9 mouse cellular contexts compared by ENCODE assay signal in the genomic region with DNA sequence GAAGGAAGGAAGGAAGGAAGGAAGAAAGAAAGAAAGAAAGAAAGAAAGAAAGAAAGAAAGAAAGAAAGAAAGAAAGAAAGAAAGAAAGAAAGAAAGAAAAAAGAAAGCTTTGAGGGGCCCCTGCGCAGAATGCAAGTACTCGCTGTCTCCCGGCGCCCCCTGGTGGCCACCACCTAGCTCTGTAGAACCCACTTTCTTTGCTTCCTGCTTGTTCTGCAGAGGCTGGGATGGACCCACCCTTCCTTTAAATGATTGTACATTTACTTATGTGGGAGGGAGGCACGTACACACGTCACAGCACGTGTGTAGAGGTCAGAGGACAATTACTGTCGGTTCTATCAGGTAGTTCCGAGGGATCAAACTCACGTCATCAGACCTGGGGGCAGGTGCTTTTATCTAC. TPM values are rescaled to one million over a fixed set of nuclear protein-coding genes. Genes with fewer than 3 reads are reported as not detected.
A peak's percentile ranks its signal among the peaks of the same experiment; 100 is the strongest.
DNase-seq lines count a peak whose midpoint lies in the region; ATAC-seq and TF ChIP-seq lines count a peak whose summit lies in the region.
"Had no signal": no experiment of that assay in that cellular context is flagged by ENCODE, and none has a peak within 500 bp of the region (broad histone marks: within the 10 kb centered on the region; RNA-seq: fewer than 3 reads in every experiment).

No protein-coding gene starts in this region.

- H3K36me3 ChIP-seq in ES-E14 (ENCODE audit: control insufficient read depth, insufficient read depth, low read length, poor library complexity, severe bottlenecking) = peaks cover 6% of the 10 kb centered on the region; the same call in 1 of the 2 replicates

- peaks cover 0 to 12% of the 10 kb centered on the region in 2 experiments; a peak in 2 of 4 replicates for H3K4me1 ChIP-seq in ES-E14 (ENCODE audit: control insufficient read depth in 2 of 2, insufficient read depth in 2 of 2, low read length in 2 of 2, poor library complexity in 1 of 2)
- H3K4me1 ChIP-seq in bone marrow macrophage, adult 2 months (ENCODE audit: control insufficient read depth, insufficient read depth, low read length) = no peaks in the 10 kb centered on the region

- no peak for TF ChIP-seq POLR2A in bone marrow macrophage, adult 2 months (IDR thresholded peaks at IDR 0.05; ENCODE audit: borderline replicate concordance, low read depth, low read length)

- H3K27ac ChIP-seq in ES-E14 (ENCODE audit: insufficient read depth, low read depth, low read length, poor library complexity, severe bottlenecking) = no peak overlapping the region
- H3K27ac ChIP-seq in bone marrow macrophage, adult 2 months (ENCODE audit: insufficient read depth, low read depth, low read length) = no peak overlapping the region
- H3K27ac ChIP-seq: limb, embryonic 12.5 days had no signal

- peak; percentile 56 for DNase-seq in ES-E14 (ENCODE audit: low read depth, low spot score)
- peak; percentile 78 to 89 for DNase-seq in heart, postnatal 36 days
- DNase-seq in layer of hippocampus, postnatal 14 days (ENCODE audit: low spot score in 2 of 2) = peak; percentile 65 to 73
- peak; percentile 74 for DNase-seq in right cerebral cortex, postnatal 25 days
- peak; percentile 86 for DNase-seq in urinary bladder, postnatal 14 days (ENCODE audit: low spot score)

- ATAC-seq in erythroid progenitor cell, adult 5-6 weeks (replicated peaks; ENCODE audit: low FRiP score, poor library complexity, severe bottlenecking) = peak; percentile 60; the same call in 1 of the 2 replicates
- peak; percentile 66; the same call in 1 of the 2 replicates for ATAC-seq in megakaryocyte-erythroid progenitor cell, adult 5-6 weeks (replicated peaks; ENCODE audit: low FRiP score, low TSS enrichment, poor library complexity, severe bottlenecking)

- H3K4me3 ChIP-seq in ES-E14 (ENCODE audit: insufficient read depth in 1 of 2, low read depth in 1 of 2, low read length in 2 of 2, poor library complexity in 1 of 2, severe bottlenecking in 1 of 2) = no peak overlapping the region
- H3K4me3 ChIP-seq in bone marrow macrophage, adult 2 months (ENCODE audit: insufficient read depth, low read length) = no peak overlapping the region
- H3K4me3 ChIP-seq: limb, embryonic 12.5 days had no signal

- peak; percentile 61; the same call in 1 of the 2 replicates for TF ChIP-seq CTCF in bone marrow macrophage, adult 2 months (IDR thresholded peaks at IDR 0.05; ENCODE audit: low read depth, low read length)

- in situ Hi-C loops in ES-E14 (cut with MboI; ENCODE audit: low sequenced_read_pairs in 2 of 2, unreplicated experiment in 2 of 2) = loop anchor here in 1 of 2 experiments (10.0 kb wide), 1 partner anchor 113 kb away; no protein-coding TSS in a partner anchor

- intact Hi-C loops in heart, postnatal 36 days (cut with DNase I) = loop anchor here (1.0 kb wide), 1 partner anchor 134 kb away; no protein-coding TSS in a partner anchor

- no peak overlapping the region for H3K9ac ChIP-seq in ES-E14 (ENCODE audit: insufficient read depth, low read depth, low read length, poor library complexity, severe bottlenecking)
- H3K9ac ChIP-seq: limb, embryonic 12.5 days had no signal

- no peaks in the 10 kb centered on the region for H3K9me3 ChIP-seq in ES-E14 (ENCODE audit: control insufficient read depth, insufficient read depth, low read depth, low read length)
- H3K9me3 ChIP-seq: limb, embryonic 12.5 days had no signal

TF ChIP-seq in ES-E14, 5 proteins besides CTCF, POLR2A, EP300 and RAD21:
- no peak for TF ChIP-seq MAFK (IDR thresholded peaks at IDR 0.05; ENCODE audit: insufficient read depth, low read depth, low read length)
- no peak for TF ChIP-seq CHD2 (IDR thresholded peaks at IDR 0.05; ENCODE audit: low read depth, low read length)
- TF ChIP-seq ZNF384 (IDR thresholded peaks at IDR 0.05; ENCODE audit: low read depth, low read length) = no peak
- no peak for TF ChIP-seq HCFC1 (IDR thresholded peaks at IDR 0.05; ENCODE audit: borderline replicate concordance, insufficient read depth, low read length)
- no peak for TF ChIP-seq ZC3H11A (IDR thresholded peaks at IDR 0.05; ENCODE audit: borderline replicate concordance, low read depth, low read length)
TF ChIP-seq in ES-E14: peak in this region for 0.

RNA-seq across cellular contexts. Expression of a gene that starts 23.2 kb away (rescaled TPM):
- 29.9 and 35.4 TPM in 2 replicates for total RNA-seq in ES-E14 (2012; rRNA removed)
- 33.5 and 36.9 TPM in 2 replicates for polyA plus RNA-seq in bone marrow macrophage, adult 2 months (2012; ENCODE audit: insufficient read depth, insufficient read length, missing spikeins)
- 6.8 and 8.0 TPM in 2 replicates for total RNA-seq in erythroid progenitor cell, adult 5-6 weeks (2015; ENCODE audit: low replicate concordance)
- total RNA-seq in erythroid progenitor cell, adult 5-6 weeks (2017; ENCODE audit: low replicate concordance) = 9.2 and 9.6 TPM in 2 replicates
- 10 to 100 TPM; 30.5 to 31.1 TPM for total RNA-seq in heart, postnatal 36 days (2021)
- 10 to 100 TPM; 39.1 to 42.1 TPM for total RNA-seq in layer of hippocampus, postnatal 14 days (2021)
- total RNA-seq in megakaryocyte-erythroid progenitor cell, adult 5-6 weeks (2014; fragmentation: Nextera tagmentation) = 27.4 and 30.4 TPM in 2 replicates
- total RNA-seq in megakaryocyte-erythroid progenitor cell, adult 5-6 weeks (2017) = 9.2 and 12.9 TPM in 2 replicates

RNA-seq across cellular contexts. Expression of a gene that starts 35.9 kb away (rescaled TPM):
- total RNA-seq in ES-E14 (2012; rRNA removed) = 0.54 and 0.58 TPM in 2 replicates
- polyA plus RNA-seq in bone marrow macrophage, adult 2 months (2012; ENCODE audit: insufficient read depth, insufficient read length, missing spikeins) = 40.4 and 43.2 TPM in 2 replicates
- total RNA-seq in erythroid progenitor cell, adult 5-6 weeks (2015; ENCODE audit: low replicate concordance) = 4.7 and 5.0 TPM in 2 replicates
- total RNA-seq in erythroid progenitor cell, adult 5-6 weeks (2017; ENCODE audit: low replicate concordance) = 1.9 and 7.3 TPM in 2 replicates
- 10 to 100 TPM; 13.8 to 15.9 TPM for total RNA-seq in heart, postnatal 36 days (2021)
- 100 to 1,000 TPM; 108 to 110 TPM for total RNA-seq in layer of hippocampus, postnatal 14 days (2021)
- 0.07 TPM in 1 of 2 replicates, not detected in the other for total RNA-seq in megakaryocyte-erythroid progenitor cell, adult 5-6 weeks (2014; fragmentation: Nextera tagmentation)
- total RNA-seq in megakaryocyte-erythroid progenitor cell, adult 5-6 weeks (2017) = 0.15 and 0.56 TPM in 2 replicates

Comparison
In these comparisons a context has a peak if more than half of its experiments do, and no peak if none do; other contexts are left out.
1. RNA of a gene that starts 35.9 kb away (total RNA-seq): 108 to 110 TPM in layer of hippocampus, postnatal 14 days; 13.8 to 15.9 TPM in heart, postnatal 36 days, 1.9 to 7.3 TPM in erythroid progenitor cell, adult 5-6 weeks, 0.07 to 0.56 TPM in megakaryocyte-erythroid progenitor cell, adult 5-6 weeks and 0.54 to 0.58 TPM in ES-E14; every median in the first group is over 4 times any median in the second.
2. Peak in every context shown above with its lines, with median percentiles within 50 percentile points of each other: DNase-seq.